Mouse (Mus musculus): ENCODE data around the gene Phactr4. TPM values are rescaled to one million over a fixed set of nuclear protein-coding genes. Genes with fewer than 3 reads are reported as not detected.
"Not testable (repeated sequence)": the region's sequence is repeated elsewhere in the genome, so short reads cannot be mapped to it uniquely, and the experiment has no call there.

The Phactr4 gene
- polyA plus RNA-seq, 1 experiment from 2014 or later: 27.9 TPM

- H3K4me1 ChIP-seq: peaks cover 15% of the 10 kb centered on the region
- no peaks in the 10 kb centered on the region for H3K9me3 ChIP-seq (replicated peaks)
- no peak overlapping the region for H3K4me3 ChIP-seq
- H3K36me3 ChIP-seq: no peaks in the 10 kb centered on the region
- no peaks in the 10 kb centered on the region for H3K27me3 ChIP-seq (ENCODE audit: low read depth, poor library complexity, severe bottlenecking)
- WGBS: 61% methylated on average over 11 of the region's 11 CpGs
- H3K27ac ChIP-seq: no peak overlapping the region
- no peak for DNase-seq (ENCODE audit: low spot score)
Observed at GRCm38 (mm10) chr4:132437857-132438256, 15.6 kb upstream of the Phactr4 start.

- Histone ChIP-seq H3K4me3 (peak overlapping the region; percentile 26; the same call in 1 of the 2 replicates), H3K36me3 (no peaks in the 10 kb centered on the region), H3K27ac (no peak overlapping the region), H3K4me1 (peaks cover 10% of the 10 kb centered on the region), H3K27me3 (ENCODE audit: low read depth, poor library complexity, severe bottlenecking) (no peaks in the 10 kb centered on the region), H3K9me3 (replicated peaks) (no peaks in the 10 kb centered on the region)
- DNase-seq (ENCODE audit: low spot score): no peak
- 13% methylated on average over 14 of the region's 14 CpGs for WGBS
Observed at GRCm38 (mm10) chr4:132432717-132433372, 10.6 kb upstream of the Phactr4 start.

GRCm38 (mm10) chr4:132428022-132428542, 5.8 kb upstream of the Phactr4 start:
- Histone ChIP-seq H3K9me3 (replicated peaks) (no peaks in the 10 kb centered on the region), H3K36me3 (no peaks in the 10 kb centered on the region), H3K4me1 (peaks cover 8% of the 10 kb centered on the region), H3K4me3 (no peak overlapping the region), H3K27ac (no peak overlapping the region), H3K27me3 (ENCODE audit: low read depth, poor library complexity, severe bottlenecking) (no peaks in the 10 kb centered on the region)
- 33% methylated on average over 9 of the region's 9 CpGs for WGBS
- DNase-seq (ENCODE audit: low spot score): no peak

- peaks cover 9% of the 10 kb centered on the region for H3K4me1 ChIP-seq
- no peak for DNase-seq (ENCODE audit: low spot score)
- 86% methylated on average over 4 of the region's 4 CpGs for WGBS
- H3K36me3 ChIP-seq: no peaks in the 10 kb centered on the region
- no peaks in the 10 kb centered on the region for H3K9me3 ChIP-seq (replicated peaks)
- H3K27ac ChIP-seq: no peak overlapping the region
- no peak overlapping the region for H3K4me3 ChIP-seq
- H3K27me3 ChIP-seq (ENCODE audit: low read depth, poor library complexity, severe bottlenecking): no peaks in the 10 kb centered on the region
Observed at GRCm38 (mm10) chr4:132427493-132427892, 5.2 kb upstream of the Phactr4 start.

- 74% methylated on average over 2 of the region's 2 CpGs for WGBS
- Histone ChIP-seq H3K4me1 (peaks cover 12% of the 10 kb centered on the region), H3K4me3 (no peak overlapping the region), H3K36me3 (no peaks in the 10 kb centered on the region), H3K27me3 (ENCODE audit: low read depth, poor library complexity, severe bottlenecking) (no peaks in the 10 kb centered on the region), H3K9me3 (replicated peaks) (no peaks in the 10 kb centered on the region), H3K27ac (no peak overlapping the region)
- DNase-seq (ENCODE audit: low spot score): no peak
Observed at GRCm38 (mm10) chr4:132426021-132426420, 3.7 kb upstream of the Phactr4 start.

GRCm38 (mm10) chr4:132424765-132425164, 2.5 kb upstream of the Phactr4 start:
- Histone ChIP-seq H3K27ac (no peak overlapping the region), H3K4me1 (peaks cover 22% of the 10 kb centered on the region)

GRCm38 (mm10) chr4:132421556-132421922, 750 bp downstream of the Phactr4 start:
- H3K27me3 ChIP-seq (ENCODE audit: low read depth, poor library complexity, severe bottlenecking): no peaks in the 10 kb centered on the region
- DNase-seq (ENCODE audit: low spot score): no peak
- under 1% methylated on average over 13 of the region's 13 CpGs for WGBS
- peaks cover 9% of the 10 kb centered on the region; the same call in 1 of the 2 replicates for H3K36me3 ChIP-seq
- peak overlapping the region; percentile 80 for H3K4me3 ChIP-seq
- H3K4me1 ChIP-seq: peaks cover 17% of the 10 kb centered on the region
- H3K9me3 ChIP-seq (replicated peaks): no peaks in the 10 kb centered on the region
- peak overlapping the region; percentile 99 for H3K27ac ChIP-seq

More at GRCm38 (mm10) chr4:132424765-132425164, 2.5 kb upstream of the Phactr4 start:
- H3K9me3 ChIP-seq (replicated peaks): no peaks in the 10 kb centered on the region
- H3K36me3 ChIP-seq: no peaks in the 10 kb centered on the region
- no peaks in the 10 kb centered on the region for H3K27me3 ChIP-seq (ENCODE audit: low read depth, poor library complexity, severe bottlenecking)
- WGBS: 92% methylated on average over 5 of the region's 5 CpGs
- H3K4me3 ChIP-seq: no peak overlapping the region
- DNase-seq (ENCODE audit: low spot score): no peak

GRCm38 (mm10) chr4:132420471-132420870, 1.8 kb downstream of the Phactr4 start:
- no peaks in the 10 kb centered on the region for H3K9me3 ChIP-seq (replicated peaks)
- H3K27me3 ChIP-seq (ENCODE audit: low read depth, poor library complexity, severe bottlenecking): no peaks in the 10 kb centered on the region
- 86% methylated on average over 5 of the region's 5 CpGs for WGBS
- peak overlapping the region; percentile 80 for H3K4me3 ChIP-seq
- no peak for DNase-seq (ENCODE audit: low spot score)
- peaks cover 9% of the 10 kb centered on the region for H3K36me3 ChIP-seq
- peaks cover 17% of the 10 kb centered on the region for H3K4me1 ChIP-seq
- no peak overlapping the region for H3K27ac ChIP-seq

- Histone ChIP-seq H3K27ac (no peak overlapping the region), H3K9me3 (replicated peaks) (no peaks in the 10 kb centered on the region), H3K36me3 (peaks cover 31% of the 10 kb centered on the region), H3K4me3 (no peak overlapping the region), H3K4me1 (peaks cover 10% of the 10 kb centered on the region), H3K27me3 (ENCODE audit: low read depth, poor library complexity, severe bottlenecking) (no peaks in the 10 kb centered on the region)
- no peak for DNase-seq (ENCODE audit: low spot score)
Observed at GRCm38 (mm10) chr4:132415966-132416365, 6.3 kb downstream of the Phactr4 start.

- H3K9me3 ChIP-seq (replicated peaks); H3K27me3 ChIP-seq (ENCODE audit: low read depth, poor library complexity, severe bottlenecking); DNase-seq (ENCODE audit: low spot score); H3K4me3 ChIP-seq; H3K27ac ChIP-seq; H3K4me1 ChIP-seq: not testable (repeated sequence)
- 95% methylated on average over 4 of the region's 4 CpGs for WGBS
- H3K36me3 ChIP-seq: peaks cover 30% of the 10 kb centered on the region
Observed at GRCm38 (mm10) chr4:132413257-132413656, 9.0 kb downstream of the Phactr4 start.

- DNase-seq (ENCODE audit: low spot score): no peak
- no peak overlapping the region for H3K4me3 ChIP-seq
- no peak overlapping the region for H3K27ac ChIP-seq
- no peaks in the 10 kb centered on the region for H3K9me3 ChIP-seq (replicated peaks)
- no peaks in the 10 kb centered on the region; the same call in 1 of the 2 replicates for H3K4me1 ChIP-seq
- WGBS: 65% methylated on average over 8 of the region's 8 CpGs
- H3K36me3 ChIP-seq: peaks cover 33% of the 10 kb centered on the region
- no peaks in the 10 kb centered on the region for H3K27me3 ChIP-seq (ENCODE audit: low read depth, poor library complexity, severe bottlenecking)
Observed at GRCm38 (mm10) chr4:132411322-132412094, 10.8 kb downstream of the Phactr4 start.

- H3K9me3 ChIP-seq (replicated peaks): no peaks in the 10 kb centered on the region
- H3K4me1 ChIP-seq: no peaks in the 10 kb centered on the region
- peaks cover 42% of the 10 kb centered on the region for H3K36me3 ChIP-seq
- no peak for DNase-seq (ENCODE audit: low spot score)
- no peak overlapping the region for H3K27ac ChIP-seq
- no peak overlapping the region for H3K4me3 ChIP-seq
- WGBS: 91% methylated on average over 4 of the region's 4 CpGs
- H3K27me3 ChIP-seq (ENCODE audit: low read depth, poor library complexity, severe bottlenecking): no peaks in the 10 kb centered on the region
Observed at GRCm38 (mm10) chr4:132409587-132410229, 12.6 kb downstream of the Phactr4 start.

Measured in limb, embryonic 10.5 days (tissue).